Mouse (Mus musculus) heart, embryonic 11.5 days (tissue): ENCODE measurements at regions not wholly inside any gene's neighbourhood (a gene's known extent, or its start where the extent isn't known, plus 50 kb on each side); places are given as distances from the start of the nearest gene placed in this dataset.
"Not testable (repeated sequence)": the region's sequence is repeated elsewhere in the genome, so short reads cannot be mapped to it uniquely, and the experiment has no call there.

Experiments used
- ATAC-seq: fragments of 200-750 bp; cut with Nextera tagmentation; replicated peaks from 2 replicates; pipeline ENCODE4 v1.8.0; 2017; ENCODE audit warnings: moderate library complexity; ENCODE audit not compliant: insufficient number of reproducible peaks, low FRiP score, low TSS enrichment
- H3K27ac ChIP-seq: fragments of 300-500 bp; sonication (generic); 2 replicates; pipeline ENCODE4 v1.5.1; 2014; ENCODE audit warnings: mild to moderate bottlenecking, low read depth, low read length
- H3K27me3 ChIP-seq: fragments of 300-500 bp; sonication (generic); 2 replicates; pipeline ENCODE4 v1.6.1; 2014; ENCODE audit warnings: mild to moderate bottlenecking, low read length, mixed read lengths; ENCODE audit not compliant: control insufficient read depth, insufficient read depth
- H3K36me3 ChIP-seq: fragments of 300-500 bp; sonication (generic); 2 replicates; pipeline ENCODE4 v1.6.1; 2014; ENCODE audit warnings: mild to moderate bottlenecking, low read length, moderate library complexity, mixed read lengths; ENCODE audit not compliant: control insufficient read depth, insufficient read depth
- H3K4me1 ChIP-seq: fragments of 300-500 bp; sonication (generic); 2 replicates; pipeline ENCODE4 v1.6.1; 2014; ENCODE audit warnings: low read length; ENCODE audit not compliant: control insufficient read depth, insufficient read depth
- H3K4me2 ChIP-seq: fragments of 300-500 bp; sonication (generic); 2 replicates; pipeline ENCODE4 v1.6.1; 2014; ENCODE audit warnings: mild to moderate bottlenecking, moderate library complexity
- H3K4me3 ChIP-seq: fragments of 300-500 bp; sonication (generic); 2 replicates; pipeline ENCODE4 v1.5.1; 2014; ENCODE audit warnings: low read depth, low read length
- H3K9ac ChIP-seq: fragments of 300-500 bp; sonication (generic); 2 replicates; pipeline ENCODE4 v1.6.1; 2014; ENCODE audit warnings: mild to moderate bottlenecking, low read depth, low read length, moderate library complexity
- H3K9me3 ChIP-seq: fragments of 300-500 bp; sonication (generic); replicated peaks from 2 replicates; pipeline ENCODE4 v1.6.1; 2016; ENCODE audit warnings: low read length; ENCODE audit not compliant: control insufficient read depth
- WGBS: fragments of 180-500 bp; shearing (Covaris S2); extraction: QIAGEN DNeasy Blood & Tissue Kit; methylation state at CpG from one replicate; pipeline ENCODE4 v1.1.7; 2014; ENCODE audit not compliant: insufficient replicate concordance; 5-methylcytosine and 5-hydroxymethylcytosine counted together

- no peak overlapping the region for H3K27ac ChIP-seq
- H3K4me2 ChIP-seq: no peak overlapping the region
- no peak overlapping the region for H3K4me3 ChIP-seq
- H3K4me1 ChIP-seq: no peaks in the 10 kb centered on the region
- ATAC-seq: no peak
- 76% methylated on average over 4 of the region's 4 CpGs for WGBS
- no peak overlapping the region for H3K9ac ChIP-seq
- H3K36me3 ChIP-seq: no peaks in the 10 kb centered on the region
- no peaks in the 10 kb centered on the region for H3K27me3 ChIP-seq
- no peaks in the 10 kb centered on the region for H3K9me3 ChIP-seq
Measured at GRCm38 (mm10) chr8:57052661-57053060, 268.1 kb upstream of the Hand2 start.

DNA sequence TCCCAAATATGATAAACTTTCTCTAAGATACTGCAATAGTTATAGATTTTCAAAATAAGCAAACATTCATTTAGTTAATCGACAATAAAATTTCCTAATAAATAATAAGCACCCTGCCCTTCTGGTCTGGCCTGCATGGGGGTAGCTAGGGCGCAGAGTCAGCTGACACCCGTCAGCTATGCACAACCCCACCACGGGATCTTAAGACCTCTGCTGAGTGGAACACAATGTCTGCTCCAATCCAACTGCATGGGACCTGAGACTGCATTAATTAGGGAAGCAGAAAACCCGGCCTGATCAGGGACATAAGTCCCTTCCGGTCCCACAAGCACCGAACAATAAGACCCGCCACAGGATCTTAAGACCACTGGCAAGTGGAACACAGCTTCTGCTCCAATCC is 243.8 kb upstream of the Hand2 start:
- no peaks in the 10 kb centered on the region for H3K36me3 ChIP-seq
- H3K9ac ChIP-seq: no peak overlapping the region
- H3K27me3 ChIP-seq: no peaks in the 10 kb centered on the region
- 86% methylated on average over 8 of the region's 8 CpGs for WGBS
- no peak overlapping the region for H3K4me2 ChIP-seq
- H3K9me3 ChIP-seq: no peaks in the 10 kb centered on the region
- no peak overlapping the region for H3K27ac ChIP-seq
- ATAC-seq: no peak
- no peaks in the 10 kb centered on the region for H3K4me1 ChIP-seq
- H3K4me3 ChIP-seq: no peak overlapping the region

DNA sequence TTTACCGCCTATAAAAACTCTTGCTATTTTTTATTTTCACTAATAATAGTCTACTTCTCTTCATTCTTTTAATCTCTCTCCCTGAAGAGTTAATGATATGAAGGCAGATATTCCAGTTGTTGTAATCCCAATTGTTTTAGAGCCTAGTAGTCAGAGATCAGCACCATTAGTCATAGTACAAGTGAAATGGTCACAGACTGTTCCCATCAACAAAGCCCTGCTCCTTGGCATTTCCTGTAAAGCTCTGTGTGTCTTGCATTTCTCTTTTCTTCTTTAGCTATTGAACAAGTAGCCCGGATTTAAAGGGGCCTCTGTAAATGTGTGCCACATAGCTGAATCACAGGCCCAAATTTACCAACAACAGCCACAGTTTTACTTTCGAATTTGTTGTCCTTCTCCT is 234.0 kb upstream of the Hand2 start:
- Histone ChIP-seq H3K27me3 (no peaks in the 10 kb centered on the region), H3K4me2 (no peak overlapping the region), H3K36me3 (no peaks in the 10 kb centered on the region), H3K9ac (no peak overlapping the region), H3K4me1 (no peaks in the 10 kb centered on the region), H3K9me3 (no peaks in the 10 kb centered on the region), H3K4me3 (no peak overlapping the region), H3K27ac (no peak overlapping the region)
- WGBS: 69% methylated on average over 3 of the region's 3 CpGs
- ATAC-seq: no peak

GRCm38 (mm10) chr8:57092403-57092802 is 228.4 kb upstream of the Hand2 start:
- H3K27ac ChIP-seq: no peak overlapping the region
- no peaks in the 10 kb centered on the region for H3K36me3 ChIP-seq
- no peak overlapping the region for H3K4me3 ChIP-seq
- no peaks in the 10 kb centered on the region for H3K9me3 ChIP-seq
- no peak overlapping the region for H3K9ac ChIP-seq
- ATAC-seq: no peak
- no peak overlapping the region for H3K4me2 ChIP-seq
- no peaks in the 10 kb centered on the region for H3K27me3 ChIP-seq
- no peaks in the 10 kb centered on the region for H3K4me1 ChIP-seq
- WGBS: 82% methylated on average over 4 of the region's 4 CpGs

- Histone ChIP-seq H3K4me1 (no peaks in the 10 kb centered on the region), H3K9ac (no peak overlapping the region), H3K27me3 (no peaks in the 10 kb centered on the region), H3K4me2 (no peak overlapping the region), H3K27ac (no peak overlapping the region), H3K4me3 (no peak overlapping the region), H3K36me3 (no peaks in the 10 kb centered on the region), H3K9me3 (no peaks in the 10 kb centered on the region)
- WGBS: 54% methylated on average over 2 of the region's 2 CpGs
- ATAC-seq: no peak
Measured at GRCm38 (mm10) chr8:57095169-57095568, 225.6 kb upstream of the Hand2 start.

DNA sequence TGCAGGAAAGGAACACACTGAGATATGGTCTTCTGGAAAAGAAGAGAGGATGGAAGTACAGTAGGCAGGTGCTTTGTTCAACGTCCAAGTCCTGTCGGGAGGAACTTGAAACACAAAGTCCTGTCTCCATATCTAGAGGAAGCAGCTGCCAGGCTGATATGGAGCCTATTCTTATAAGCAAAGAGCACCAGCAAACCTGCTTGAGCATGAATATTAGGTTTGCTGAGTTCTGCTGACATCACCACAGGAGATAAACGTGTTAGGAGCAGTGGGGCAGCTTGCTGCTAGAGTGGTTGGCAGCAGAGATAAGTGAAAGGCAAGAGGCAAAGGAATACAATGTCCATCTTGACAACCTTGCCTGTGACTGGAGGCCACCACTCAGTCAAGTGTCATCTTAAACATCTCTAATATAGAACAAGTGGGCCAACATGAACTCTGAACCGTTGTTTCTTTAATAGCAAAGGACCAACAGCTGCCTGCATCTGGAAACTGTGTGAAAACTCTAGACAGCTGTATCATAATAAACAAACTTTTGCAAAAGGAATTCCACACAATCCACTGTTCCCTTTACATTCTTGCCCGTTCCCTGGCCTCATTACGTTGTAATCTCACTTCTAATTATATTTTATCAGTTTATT is 209.9 kb upstream of the Hand2 start:
- ATAC-seq: peak; percentile 96
- not testable (repeated sequence) for H3K4me2 ChIP-seq, H3K9ac ChIP-seq, H3K9me3 ChIP-seq, H3K4me1 ChIP-seq, H3K27me3 ChIP-seq, H3K4me3 ChIP-seq, H3K36me3 ChIP-seq
- H3K27ac ChIP-seq: peak overlapping the region; percentile 77; the same call in 1 of the 2 replicates
- WGBS: 43% methylated on average over 2 of the region's 6 CpGs

DNA sequence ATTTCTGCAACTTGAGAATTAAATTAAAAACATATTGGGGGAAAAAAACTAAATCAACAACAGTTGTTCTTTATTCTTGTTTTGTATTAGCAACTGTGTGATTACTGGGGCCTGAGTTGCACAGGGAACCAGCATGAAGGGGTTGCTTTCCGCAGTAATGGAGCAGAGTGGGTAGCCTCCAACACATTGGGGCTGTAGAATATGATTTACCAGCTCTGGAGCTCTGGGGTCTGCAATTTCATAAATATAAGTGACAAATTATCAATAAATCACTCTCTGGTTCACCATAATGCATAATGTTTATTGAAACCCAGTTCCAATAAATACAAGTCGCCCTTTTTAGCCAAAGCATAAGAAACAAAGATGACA is 209.4 kb upstream of the Hand2 start:
- 73% methylated on average over 2 of the region's 2 CpGs for WGBS
- H3K9ac ChIP-seq: no peak overlapping the region
- 0 out of 2 replicates have a peak, but pooled peaks cover 2% of the 10 kb centered on the region for H3K4me1 ChIP-seq
- no peak for ATAC-seq
- H3K27ac ChIP-seq: peak overlapping the region; percentile 77
- H3K9me3 ChIP-seq: peaks cover 5% of the 10 kb centered on the region; the same call in 1 of the 2 replicates
- H3K4me3 ChIP-seq: no peak overlapping the region
- H3K4me2 ChIP-seq: no peak overlapping the region
- no peaks in the 10 kb centered on the region for H3K27me3 ChIP-seq
- H3K36me3 ChIP-seq: no peaks in the 10 kb centered on the region

DNA sequence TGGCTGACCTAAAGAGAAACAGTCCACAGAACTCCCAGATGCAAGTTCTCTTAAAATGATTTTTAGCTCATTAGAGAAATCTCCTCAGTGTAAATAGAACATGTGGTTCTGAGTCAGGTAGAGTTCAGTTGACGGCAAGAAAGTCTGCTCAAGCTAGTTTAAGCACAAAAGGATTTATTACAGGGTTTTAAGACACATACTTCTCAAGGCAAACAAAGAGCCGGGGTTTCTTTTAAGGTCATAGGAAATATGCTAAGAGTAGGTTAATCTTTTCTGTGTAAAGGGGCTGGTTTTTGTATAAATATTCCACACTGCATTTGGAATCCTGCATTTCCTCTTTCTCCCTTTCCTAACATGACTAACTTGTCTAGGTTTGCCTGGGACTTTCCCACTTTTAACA is 206.9 kb upstream of the Hand2 start:
- Histone ChIP-seq H3K4me2 (no peak overlapping the region), H3K9me3 (peaks cover 5% of the 10 kb centered on the region; the same call in 1 of the 2 replicates), H3K36me3 (no peaks in the 10 kb centered on the region), H3K9ac (no peak overlapping the region), H3K27ac (no peak overlapping the region), H3K27me3 (no peaks in the 10 kb centered on the region), H3K4me1 (0 out of 2 replicates have a peak, but pooled peaks cover 2% of the 10 kb centered on the region), H3K4me3 (no peak overlapping the region)
- 76% methylated on average over 2 of the region's 2 CpGs for WGBS
- ATAC-seq: no peak

GRCm38 (mm10) chr8:57115303-57115702 is 205.5 kb upstream of the Hand2 start:
- ATAC-seq: no peak
- Histone ChIP-seq H3K4me2 (no peak overlapping the region), H3K36me3 (no peaks in the 10 kb centered on the region), H3K4me1 (0 out of 2 replicates have a peak, but pooled peaks cover 2% of the 10 kb centered on the region), H3K4me3 (no peak overlapping the region), H3K9me3 (peaks cover 5% of the 10 kb centered on the region; the same call in 1 of the 2 replicates), H3K9ac (no peak overlapping the region), H3K27ac (no peak overlapping the region), H3K27me3 (no peaks in the 10 kb centered on the region)
- 91% methylated on average over 2 of the region's 2 CpGs for WGBS
